Comparison of ENCODE assay signal across 8 mouse cellular contexts in genomic region chrX:12076763-12077600, GRCm38 (mm10).
DNase-seq lines count a peak whose midpoint lies in the region; ATAC-seq and TF ChIP-seq lines count a peak whose summit lies in the region.

No protein-coding gene starts in this region.

- no peak for TF ChIP-seq EP300 in stomach, postnatal 0 days (optimal IDR thresholded peaks at IDR 0.05)

- WGBS in embryonic facial prominence, embryonic 11.5 days = 1% methylated on average over 53 of the region's 58 CpGs
- WGBS in heart, embryonic 10.5 days = 1% methylated on average over 48 of the region's 58 CpGs
- under 1% methylated on average over 58 of the region's 58 CpGs for WGBS in kidney, adult 2 months
- WGBS in liver, embryonic 13.5 days (ENCODE audit: insufficient replicate concordance) = 3% methylated on average over 53 of the region's 58 CpGs
- WGBS in stomach, postnatal 0 days = 3% methylated on average over 49 of the region's 58 CpGs

- TF ChIP-seq CTCF in kidney, adult 2 months (conservative IDR thresholded peaks at IDR 0.05; ENCODE audit: insufficient read depth, insufficient read length, low read depth, low read length) = no peak
- peak; percentile 1; the same call in 1 of the 2 replicates for TF ChIP-seq CTCF in stomach, postnatal 0 days (IDR thresholded peaks at IDR 0.05; ENCODE audit: low read depth)

- no peaks in the 10 kb centered on the region for H3K9me3 ChIP-seq in embryonic facial prominence, embryonic 11.5 days (replicated peaks; ENCODE audit: control insufficient read depth, low read length)
- H3K9me3 ChIP-seq in heart, embryonic 10.5 days = no peaks in the 10 kb centered on the region
- no peaks in the 10 kb centered on the region for H3K9me3 ChIP-seq in liver, embryonic 13.5 days (replicated peaks)
- H3K9me3 ChIP-seq in stomach, postnatal 0 days (ENCODE audit: control insufficient read depth, low read length) = no peaks in the 10 kb centered on the region

- H3K9ac ChIP-seq in embryonic facial prominence, embryonic 11.5 days (replicated peaks; ENCODE audit: low read length) = peak overlapping the region; percentile 55
- peak overlapping the region; percentile 81 for H3K9ac ChIP-seq in liver, embryonic 13.5 days
- peak overlapping the region; percentile 78 for H3K9ac ChIP-seq in stomach, postnatal 0 days (ENCODE audit: low read length)

- DNase-seq in CD4-positive, CD25-positive, alpha-beta regulatory T cell, adult 2 months (ENCODE audit: low read depth, low spot score) = peak; percentile 64
- peak; percentile 80 for DNase-seq in adrenal gland, postnatal 14 days
- peak; percentile 50 for DNase-seq in embryonic facial prominence, embryonic 11.5 days (ENCODE audit: low spot score)
- DNase-seq in heart, embryonic 10.5 days (ENCODE audit: low spot score) = peak; percentile 92
- peak; percentile 66 for DNase-seq in kidney, adult 2 months
- peak; percentile 71 for DNase-seq in liver, embryonic 13.5 days
- peak; percentile 49 for DNase-seq in naive thymus-derived CD4-positive, alpha-beta T cell, adult 2 months (ENCODE audit: low read depth)
- peak; percentile 65 for DNase-seq in stomach, postnatal 0 days (ENCODE audit: low spot score)

- H3K36me3 ChIP-seq in embryonic facial prominence, embryonic 11.5 days (replicated peaks; ENCODE audit: control insufficient read depth, insufficient read depth, low read depth, low read length) = no peaks in the 10 kb centered on the region
- no peaks in the 10 kb centered on the region for H3K36me3 ChIP-seq in heart, embryonic 10.5 days
- H3K36me3 ChIP-seq in kidney, adult 2 months (ENCODE audit: control insufficient read depth, insufficient read depth, low read length) = no peaks in the 10 kb centered on the region
- H3K36me3 ChIP-seq in liver, embryonic 13.5 days = no peaks in the 10 kb centered on the region
- no peaks in the 10 kb centered on the region for H3K36me3 ChIP-seq in stomach, postnatal 0 days (ENCODE audit: control insufficient read depth, insufficient read depth, low read length)

- H3K27me3 ChIP-seq in embryonic facial prominence, embryonic 11.5 days (ENCODE audit: control insufficient read depth, insufficient read depth, low read length) = peaks cover 49% of the 10 kb centered on the region
- H3K27me3 ChIP-seq in heart, embryonic 10.5 days (ENCODE audit: insufficient read depth, poor library complexity, severe bottlenecking) = peaks cover 100% of the 10 kb centered on the region
- H3K27me3 ChIP-seq in kidney, adult 2 months (replicated peaks; ENCODE audit: control insufficient read depth, insufficient read depth, low read length) = no peaks in the 10 kb centered on the region
- H3K27me3 ChIP-seq in liver, embryonic 13.5 days = peaks cover 75% of the 10 kb centered on the region
- no peaks in the 10 kb centered on the region for H3K27me3 ChIP-seq in stomach, postnatal 0 days (ENCODE audit: control insufficient read depth, insufficient read depth, low read length)

- H3K4me2 ChIP-seq in embryonic facial prominence, embryonic 11.5 days (ENCODE audit: low read depth, low read length) = peak overlapping the region; percentile 81
- peak overlapping the region; percentile 91 for H3K4me2 ChIP-seq in liver, embryonic 13.5 days
- H3K4me2 ChIP-seq in stomach, postnatal 0 days (replicated peaks; ENCODE audit: low read depth) = peak overlapping the region; percentile 74

- H3K27ac ChIP-seq in embryonic facial prominence, embryonic 11.5 days (replicated peaks; ENCODE audit: low read depth, low read length) = 0 out of 2 replicates have a peak overlapping the region, but pooled peaks have one; percentile 8
- H3K27ac ChIP-seq in heart, embryonic 10.5 days = peak overlapping the region; percentile 83
- H3K27ac ChIP-seq in kidney, adult 2 months (ENCODE audit: insufficient read depth, low read depth, low read length) = no peak overlapping the region
- H3K27ac ChIP-seq in liver, embryonic 13.5 days = peak overlapping the region; percentile 58; the same call in 1 of the 2 replicates
- peak overlapping the region; percentile 71; the same call in 1 of the 2 replicates for H3K27ac ChIP-seq in stomach, postnatal 0 days (replicated peaks)

- no peak for TF ChIP-seq POLR2A in kidney, adult 2 months (IDR thresholded peaks at IDR 0.05; ENCODE audit: low read depth, low read length)

- no peaks in the 10 kb centered on the region for H3K4me1 ChIP-seq in embryonic facial prominence, embryonic 11.5 days (ENCODE audit: control insufficient read depth, insufficient read depth, low read length)
- H3K4me1 ChIP-seq in heart, embryonic 10.5 days = peaks cover 39% of the 10 kb centered on the region
- H3K4me1 ChIP-seq in kidney, adult 2 months (ENCODE audit: control insufficient read depth, insufficient read depth, low read length) = peaks cover 21% of the 10 kb centered on the region
- H3K4me1 ChIP-seq in liver, embryonic 13.5 days (replicated peaks) = peaks cover 48% of the 10 kb centered on the region
- H3K4me1 ChIP-seq in stomach, postnatal 0 days (replicated peaks; ENCODE audit: control insufficient read depth, insufficient read depth) = no peaks in the 10 kb centered on the region

- ATAC-seq in embryonic facial prominence, embryonic 11.5 days (replicated peaks; ENCODE audit: insufficient number of reproducible peaks, low FRiP score, low TSS enrichment, low read depth) = peak; percentile 37
- ATAC-seq in liver, embryonic 13.5 days (ENCODE audit: low read depth) = peak; percentile 77
- ATAC-seq in stomach, postnatal 0 days (ENCODE audit: low FRiP score, low TSS enrichment) = peak; percentile 39

- H3K4me3 ChIP-seq in embryonic facial prominence, embryonic 11.5 days (ENCODE audit: low read depth, low read length) = peak overlapping the region; percentile 61
- peak overlapping the region; percentile 74 for H3K4me3 ChIP-seq in heart, embryonic 10.5 days
- peak overlapping the region; percentile 93 for H3K4me3 ChIP-seq in kidney, adult 2 months (ENCODE audit: insufficient read depth, low read depth, low read length)
- peak overlapping the region; percentile 72 for H3K4me3 ChIP-seq in liver, embryonic 13.5 days (replicated peaks)
- H3K4me3 ChIP-seq in stomach, postnatal 0 days (ENCODE audit: low read depth, low read length) = peak overlapping the region; percentile 53
